Mouse (Mus musculus): ENCODE results near the gene Ccr6.

GRCm38 (mm10) chr17:8282821-8283525, 47.1 kb downstream of the Ccr6 start, which contains the start of gene Mpc1:
- TF ChIP-seq POLR2A (IDR thresholded peaks at IDR 0.05; ENCODE audit: control insufficient read depth, extremely low read depth, insufficient read depth, low read length, poor library complexity), result no peak; the same call in 1 of the 2 replicates
- TF ChIP-seq CTCF (IDR thresholded peaks at IDR 0.05; ENCODE audit: borderline replicate concordance, control insufficient read depth, extremely low read depth, insufficient read depth, low read length, poor library complexity), result no peak
